Mouse (Mus musculus) G1E (cell line): Measurements from ENCODE around the gene Hnrnpa2b1. TPM values are rescaled to one million over a fixed set of nuclear protein-coding genes. Genes with fewer than 3 reads are reported as not detected.

ENCODE experiments used
- ATAC-seq: 2 replicates; pipeline ENCODE4 v1.8.0; 2016; ENCODE audit warnings: mild to moderate bottlenecking; ENCODE audit not compliant: insufficient number of reproducible peaks, poor library complexity, low FRiP score, severe bottlenecking; ENCODE audit errors: extremely low read depth
- DNase-seq: peaks from one replicate; pipeline ENCODE4 v3.0.0; 2012; ENCODE audit warnings: low spot score
- H3K27me3 ChIP-seq: 2 replicates; pipeline ENCODE4 v1.6.1; 2012; ENCODE audit warnings: mild to moderate bottlenecking, low read length, inconsistent platforms; ENCODE audit not compliant: insufficient read depth
- H3K36me3 ChIP-seq: replicated peaks from 2 replicates; pipeline ENCODE3; 2012; ENCODE audit warnings: mild to moderate bottlenecking, inconsistent platforms
- H3K4me1 ChIP-seq: 2 replicates; pipeline ENCODE4 v1.6.1; 2012; ENCODE audit warnings: low read depth, low read length, inconsistent platforms, mixed read lengths; ENCODE audit not compliant: insufficient read depth
- H3K4me3 ChIP-seq: 2 replicates; pipeline ENCODE4 v1.5.1; 2012; ENCODE audit warnings: low read depth, mild to moderate bottlenecking, inconsistent platforms, low read length, moderate library complexity, mixed read lengths
- H3K9me3 ChIP-seq: replicated peaks from 2 replicates; pipeline ENCODE4 v1.6.1; 2012; ENCODE audit warnings: inconsistent platforms
- CTCF ChIP-seq: IDR thresholded peaks from 2 replicates; pipeline ENCODE4 v1.5.1; 2012; ENCODE audit warnings: low read depth, low read length, inconsistent platforms, mixed read lengths
- GATA1 ChIP-seq: IDR thresholded peaks from 2 replicates; pipeline ENCODE4 v1.6.1; 2012; ENCODE audit warnings: borderline replicate concordance, low read length, inconsistent platforms, mixed read lengths
- GATA2 ChIP-seq: IDR thresholded peaks from 2 replicates; pipeline ENCODE4 v1.6.1; 2012; ENCODE audit warnings: low read depth, low read length, inconsistent platforms, borderline replicate concordance
- POLR2AphosphoS5 ChIP-seq: IDR thresholded peaks from 2 replicates; pipeline ENCODE4 v1.6.1; 2012; ENCODE audit warnings: low read depth, low read length, inconsistent platforms; ENCODE audit not compliant: insufficient replicate concordance
- TAL1 ChIP-seq: conservative IDR thresholded peaks from 2 replicates; pipeline ENCODE4 v1.6.1; 2012; ENCODE audit warnings: low read depth, low read length, inconsistent platforms, mixed read lengths
- polyA plus RNA-seq: library from polyadenylated mRNA; stranded (reverse); fragments of >175 nt; gene quantifications from 2 replicates; pipeline ENCODE4 v1.2.3, GENCODE M21; 2012
- total RNA-seq, 2 experiments: library from RNA; stranded (forward) in 1 of 2; stranded (reverse) in 1 of 2; fragments of 200-1000 nt in 1 of 2; fragments of >200 nt in 1 of 2; fragmentation: Nextera tagmentation in 1 of 2; gene quantifications; 2 replicates each; pipeline ENCODE4 v1.2.3; 2014 to 2017

Hnrnpa2b1 gene
- total and polyA plus RNA-seq, 3 experiments, result 574 to 1,396 (median 906) TPM

DNA sequence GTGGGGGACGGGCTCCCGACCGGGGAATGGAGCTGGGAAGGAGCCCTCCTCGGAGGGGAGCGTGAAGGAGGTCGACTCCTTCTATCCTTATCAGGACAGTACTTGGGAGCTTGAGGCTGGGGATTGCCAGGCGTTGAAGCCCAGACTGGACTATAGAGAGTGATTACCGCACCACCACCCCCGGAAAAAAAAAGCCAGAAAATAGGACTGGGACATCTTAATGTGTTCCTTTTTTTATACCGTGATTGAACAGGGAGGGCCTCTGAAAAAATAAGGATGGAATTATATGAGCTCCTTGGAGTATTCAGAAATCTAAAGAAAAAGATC is 1.4 kb upstream of the Hnrnpa2b1 start:
- peaks cover 26% of the 10 kb centered on the region for H3K4me1 ChIP-seq
- TF ChIP-seq POLR2AphosphoS5, result no peak
- no peak for TF ChIP-seq CTCF
- TF ChIP-seq GATA1, result no peak
- no peak for TF ChIP-seq TAL1
- no peak for TF ChIP-seq GATA2
- no peaks in the 10 kb centered on the region for H3K27me3 ChIP-seq
- ATAC-seq, result no peak
- peak overlapping the region; percentile 94 for H3K4me3 ChIP-seq
- no peaks in the 10 kb centered on the region for H3K9me3 ChIP-seq
- no peak for DNase-seq
- peaks cover 50% of the 10 kb centered on the region for H3K36me3 ChIP-seq

DNA sequence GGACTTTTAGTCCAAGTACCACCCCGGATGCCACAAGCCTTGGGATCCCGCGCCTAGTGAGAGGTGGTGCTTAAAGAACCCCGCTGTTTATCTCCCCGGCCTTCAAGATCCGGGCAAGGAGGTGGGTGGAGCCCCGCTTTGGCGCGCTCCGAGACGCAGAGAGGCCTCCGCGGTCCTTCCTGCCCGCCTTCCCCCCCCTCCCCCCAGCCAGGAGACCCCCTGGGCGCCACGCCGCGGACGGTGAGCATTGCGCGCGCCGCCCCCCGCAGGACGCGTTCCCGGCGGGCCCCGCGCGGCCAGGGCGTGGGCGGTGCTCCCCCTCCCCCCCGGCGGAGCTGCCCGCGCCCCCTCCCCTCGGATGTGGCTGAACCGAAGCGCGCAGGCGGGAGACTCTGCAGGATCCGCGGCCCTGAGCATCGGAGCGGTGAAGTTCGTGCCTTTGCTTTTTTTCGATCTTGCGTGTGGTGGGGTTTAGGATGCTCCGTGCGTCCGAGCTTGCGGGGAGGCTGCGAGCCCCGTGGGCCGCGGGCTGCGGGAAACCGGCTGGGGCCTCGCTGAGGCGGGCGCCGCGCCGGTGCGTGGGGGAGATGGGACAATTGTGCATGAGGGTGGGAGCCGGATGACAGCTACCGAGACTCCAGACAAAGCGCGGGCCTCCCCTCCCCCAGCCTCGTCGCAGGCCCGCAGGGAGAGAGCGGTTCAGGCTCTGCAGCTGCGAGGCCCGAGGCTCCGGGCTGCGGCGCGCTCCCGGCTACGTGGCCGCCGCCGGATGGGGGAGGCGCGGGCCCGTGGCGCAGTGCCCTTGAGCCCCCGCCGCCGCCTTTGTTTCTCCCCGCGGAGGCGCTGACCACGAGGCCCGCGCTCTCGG is 851 bp upstream of the Hnrnpa2b1 start, which contains the start of gene Cbx3:
Gene Cbx3, plus strand, starts transcription at position 50 of the 868 bp plus-strand sequence.
- Histone ChIP-seq H3K4me3 (peak within 1 kb of the TSS; percentile 94), H3K4me1 (peaks cover 29% of the 10 kb centered on the region), H3K27me3 (no peaks in the 10 kb centered on the region), H3K9me3 (no peaks in the 10 kb centered on the region), H3K36me3 (peaks cover 50% of the 10 kb centered on the region)
- TF ChIP-seq POLR2AphosphoS5 (no peak), CTCF (no peak), GATA1 (no peak)
- peak; percentile 85 for DNase-seq
- peak; percentile 55 for ATAC-seq

DNA sequence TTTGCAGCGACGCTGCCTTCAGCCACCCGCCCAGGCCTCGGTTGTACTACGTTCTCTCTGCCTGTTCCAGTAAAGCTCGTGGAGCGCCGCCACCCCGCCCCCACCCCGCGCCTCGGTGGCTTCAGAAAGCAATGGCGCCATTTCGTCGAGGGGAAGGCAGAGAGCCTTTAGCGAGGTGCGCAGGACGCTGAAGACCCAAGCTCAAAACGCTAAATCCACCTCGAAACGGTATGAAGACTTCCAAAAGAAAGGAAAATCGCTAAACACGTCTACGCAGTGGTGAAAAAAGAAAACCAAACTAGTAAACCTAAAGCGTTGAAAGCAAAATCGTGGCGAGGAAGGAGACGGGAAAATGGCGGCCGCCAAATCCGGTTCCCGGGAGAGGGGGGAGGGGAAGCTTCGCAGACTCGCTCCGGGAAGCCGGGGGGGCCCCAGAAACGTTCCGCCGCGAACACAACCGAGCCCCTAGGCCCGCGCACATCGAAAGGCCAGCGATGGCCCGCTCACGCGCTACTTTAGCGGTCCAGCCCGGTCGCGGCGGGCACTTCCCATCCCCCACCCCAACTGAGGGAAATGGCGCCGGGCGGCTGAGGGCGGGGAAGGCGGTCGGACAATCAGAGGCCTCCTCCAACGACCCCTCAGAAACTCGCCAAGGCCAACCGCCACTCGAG is 668 bp downstream of the Hnrnpa2b1 start:
- peak; percentile 40 for DNase-seq
- peak overlapping the region; percentile 94 for H3K4me3 ChIP-seq
- TF ChIP-seq POLR2AphosphoS5, result no peak
- no peak for TF ChIP-seq TAL1
- TF ChIP-seq GATA2, result no peak
- no peak for TF ChIP-seq GATA1
- no peak for TF ChIP-seq CTCF
- H3K4me1 ChIP-seq, result peaks cover 26% of the 10 kb centered on the region
- no peaks in the 10 kb centered on the region for H3K9me3 ChIP-seq
- no peaks in the 10 kb centered on the region for H3K27me3 ChIP-seq
- peaks cover 53% of the 10 kb centered on the region for H3K36me3 ChIP-seq
- no peak for ATAC-seq

DNA sequence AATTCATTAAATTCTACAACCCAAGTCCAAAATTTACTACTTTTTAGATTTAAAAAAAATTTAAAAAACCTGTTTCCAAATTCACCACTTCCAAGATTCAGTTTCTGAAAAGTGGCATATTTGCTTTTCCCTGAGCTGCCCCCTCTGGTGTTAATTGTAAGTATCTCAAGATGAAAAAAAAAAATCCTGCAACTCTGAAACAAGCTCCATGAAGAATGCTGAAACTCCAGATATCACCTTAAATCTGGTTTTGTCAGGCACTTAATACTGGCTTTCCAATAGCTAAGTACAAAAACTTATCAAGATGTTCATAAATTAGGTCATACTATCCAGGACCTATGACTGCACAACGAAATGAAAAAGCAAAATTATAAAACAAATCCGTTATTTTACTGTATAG is 2.0 kb downstream of the Hnrnpa2b1 start:
- no peak for ATAC-seq
- Histone ChIP-seq H3K4me3 (peak overlapping the region; percentile 94), H3K4me1 (peaks cover 22% of the 10 kb centered on the region), H3K27me3 (no peaks in the 10 kb centered on the region), H3K36me3 (peaks cover 52% of the 10 kb centered on the region), H3K9me3 (no peaks in the 10 kb centered on the region)
- no peak for DNase-seq
- no peak for TF ChIP-seq TAL1

DNA sequence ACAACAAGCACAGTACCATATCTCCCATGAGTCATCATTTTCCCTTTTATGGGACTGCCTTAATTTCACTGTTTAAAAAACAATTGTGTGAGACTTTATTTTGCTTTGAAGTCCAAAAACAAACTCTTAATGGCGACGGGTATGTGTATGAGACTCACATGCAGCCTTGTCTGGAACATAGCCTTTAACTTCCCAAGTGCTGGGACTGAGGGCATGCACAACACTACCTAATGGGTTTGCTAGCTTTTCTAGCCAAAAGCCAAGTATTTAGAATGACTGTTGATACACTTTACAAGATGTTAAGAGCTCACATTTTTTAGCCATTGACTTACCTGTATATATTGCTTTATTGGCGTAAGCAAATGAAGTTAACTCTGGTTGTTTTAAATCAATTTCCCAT is 9.3 kb downstream of the Hnrnpa2b1 start:
- H3K27me3 ChIP-seq, result no peaks in the 10 kb centered on the region
- ATAC-seq (no peak), DNase-seq (no peak)
- peaks cover 11% of the 10 kb centered on the region for H3K4me1 ChIP-seq
- no peak for TF ChIP-seq GATA2
- TF ChIP-seq TAL1, result no peak
- no peak for TF ChIP-seq POLR2AphosphoS5
- peaks cover 57% of the 10 kb centered on the region for H3K36me3 ChIP-seq
- H3K4me3 ChIP-seq, result no peak overlapping the region
- H3K9me3 ChIP-seq, result no peaks in the 10 kb centered on the region

DNA sequence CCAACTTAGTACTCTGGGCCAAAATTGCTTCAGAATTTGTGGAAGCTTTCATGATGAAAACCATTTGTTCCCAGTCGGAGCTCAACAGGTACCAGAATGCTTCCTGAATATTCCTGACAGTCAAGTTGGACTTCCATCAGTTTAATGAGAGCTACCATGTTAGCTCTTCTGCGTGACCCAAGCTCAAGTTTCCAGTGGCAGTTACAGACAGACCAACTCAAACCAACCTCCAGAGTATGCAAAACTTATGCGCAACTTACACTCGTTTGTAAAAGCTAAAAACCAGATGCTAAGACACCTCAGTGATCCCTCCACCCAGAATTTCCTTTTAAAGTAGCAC is 9.7 kb downstream of the Hnrnpa2b1 start:
- ATAC-seq, result no peak

More for the DNA sequence above, 9.7 kb downstream of the Hnrnpa2b1 start:
- peaks cover 53% of the 10 kb centered on the region for H3K36me3 ChIP-seq
- peaks cover 10% of the 10 kb centered on the region; the same call in 1 of the 2 replicates for H3K4me1 ChIP-seq
- H3K9me3 ChIP-seq, result no peaks in the 10 kb centered on the region
- H3K4me3 ChIP-seq, result no peak overlapping the region
- DNase-seq, result no peak
- no peaks in the 10 kb centered on the region; the same call in 1 of the 2 replicates for H3K27me3 ChIP-seq
- no peak for TF ChIP-seq GATA2
- peak; percentile 94; the same call in 1 of the 2 replicates for TF ChIP-seq POLR2AphosphoS5
- TF ChIP-seq GATA1, result no peak
- TF ChIP-seq CTCF, result no peak
- no peak for TF ChIP-seq TAL1
